Mouse (Mus musculus) monocyte, adult 5-6 weeks (primary cell): ENCODE results near the gene Fam160b1. TPM values are rescaled to one million over a fixed set of nuclear protein-coding genes. Genes with fewer than 3 reads are reported as not detected.

ENCODE experiments used
- ATAC-seq: fragments of 153-309, 156-312 bp; replicated peaks from 2 replicates; pipeline ENCODE4 v1.8.0; 2017; ENCODE audit warnings: mild to moderate bottlenecking; ENCODE audit not compliant: low TSS enrichment, insufficient number of reproducible peaks, severe bottlenecking, poor library complexity, low FRiP score
- total RNA-seq: library from RNA; stranded (forward); fragments of 200-1000, 200-491, 200-594 nt; gene quantifications from 3 replicates; pipeline ENCODE4 v1.2.3, GENCODE M21; 2017

The Fam160b1 gene
- total RNA-seq, 1 experiment from 2014 or later = 17.3 TPM

GRCm38 (mm10) chr19:57361939-57362307, 1.4 kb downstream of the Fam160b1 start:
- ATAC-seq = no peak

- ATAC-seq = no peak
Measured at GRCm38 (mm10) chr19:57362586-57362985, 2.1 kb downstream of the Fam160b1 start.

GRCm38 (mm10) chr19:57363076-57363475, 2.6 kb downstream of the Fam160b1 start:
- no peak for ATAC-seq

DNA sequence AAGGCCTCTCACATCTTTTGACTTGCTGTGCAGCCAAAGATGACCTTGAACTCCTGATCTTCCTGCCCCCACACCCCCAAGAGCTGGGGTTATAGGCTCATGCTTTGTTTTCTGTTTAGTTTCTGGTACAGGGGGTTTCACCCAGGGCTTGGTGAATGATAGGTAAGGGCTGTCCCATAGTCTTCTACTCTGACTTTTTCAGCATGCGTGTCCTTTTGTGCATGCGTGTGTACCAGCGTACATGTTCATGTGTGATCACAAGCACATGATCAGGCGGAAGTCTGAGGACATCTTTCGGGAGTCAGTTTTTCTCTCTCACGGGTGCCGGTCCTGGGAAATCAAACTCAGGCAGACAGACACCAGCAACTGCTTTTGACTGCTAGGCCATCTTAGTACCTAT, 3.1 kb downstream of the Fam160b1 start:
- no peak for ATAC-seq

GRCm38 (mm10) chr19:57364942-57365673, 4.6 kb downstream of the Fam160b1 start:
- no peak for ATAC-seq

GRCm38 (mm10) chr19:57366007-57366406, 5.5 kb downstream of the Fam160b1 start:
- ATAC-seq = no peak

- ATAC-seq = no peak
Measured at GRCm38 (mm10) chr19:57366626-57367025, 6.1 kb downstream of the Fam160b1 start.

GRCm38 (mm10) chr19:57367201-57367600, 6.7 kb downstream of the Fam160b1 start:
- no peak for ATAC-seq

DNA sequence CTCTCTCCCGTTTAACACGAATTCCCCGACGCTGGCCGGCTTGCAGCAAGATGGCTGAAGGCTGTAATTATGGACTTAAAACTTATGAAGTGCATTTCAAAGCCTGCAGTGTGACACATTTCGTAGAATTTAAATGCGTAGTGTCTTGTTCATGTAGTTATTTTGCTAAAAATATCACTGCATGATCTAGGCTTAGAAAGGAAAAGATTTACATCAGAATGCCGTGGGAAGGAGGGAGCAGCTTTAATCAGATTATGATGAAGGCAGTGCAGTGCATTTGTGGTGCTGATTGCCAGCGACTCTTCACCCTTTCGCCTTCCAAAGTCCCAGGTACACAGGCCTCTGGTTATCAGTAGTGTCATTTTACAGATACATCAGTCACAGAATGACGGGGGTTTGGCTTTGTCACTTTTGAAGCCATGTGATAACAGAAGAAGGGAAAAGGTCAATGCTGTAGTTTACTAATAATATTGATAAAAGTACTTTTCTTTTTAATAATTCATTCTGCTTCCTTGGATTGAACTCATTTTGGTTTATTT, 7.4 kb downstream of the Fam160b1 start:
- ATAC-seq = no peak

GRCm38 (mm10) chr19:57373276-57373811, 12.9 kb downstream of the Fam160b1 start:
- ATAC-seq = no peak

- no peak for ATAC-seq
Measured at GRCm38 (mm10) chr19:57375161-57375560, 14.7 kb downstream of the Fam160b1 start.

- ATAC-seq = no peak
Measured at GRCm38 (mm10) chr19:57375746-57376145, 15.3 kb downstream of the Fam160b1 start.

DNA sequence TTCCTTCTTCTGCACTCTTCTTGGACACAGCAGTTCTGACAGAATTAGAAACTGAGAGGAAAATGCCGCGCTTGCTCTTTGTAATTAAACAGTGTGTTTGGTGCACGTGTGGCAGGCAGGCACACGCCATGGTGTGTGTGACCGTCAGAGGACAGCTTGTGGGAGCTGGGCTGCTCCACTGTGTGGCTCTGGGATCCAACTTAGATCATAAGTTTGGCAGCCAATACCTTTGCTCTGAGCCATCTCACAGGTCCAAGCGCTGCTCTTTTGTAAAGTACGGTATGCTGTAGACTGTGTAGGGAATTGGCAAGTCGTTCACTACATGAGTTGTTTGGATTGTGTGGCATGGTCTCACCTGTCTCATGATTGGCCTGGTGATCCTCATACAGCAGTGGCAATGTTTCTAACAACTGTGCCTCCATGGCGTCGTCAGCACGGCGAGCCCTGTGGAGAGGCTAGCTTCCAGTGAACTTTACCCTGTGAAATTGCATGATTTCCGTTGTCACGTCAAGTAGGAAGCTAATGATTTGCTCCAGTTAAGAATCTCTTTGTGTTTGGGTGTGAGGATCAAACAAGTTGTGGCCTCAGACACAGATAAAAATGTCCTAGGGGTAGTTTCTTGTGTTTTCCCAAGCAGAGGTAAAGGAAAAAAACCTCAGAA, 16.7 kb downstream of the Fam160b1 start:
- ATAC-seq = no peak

DNA sequence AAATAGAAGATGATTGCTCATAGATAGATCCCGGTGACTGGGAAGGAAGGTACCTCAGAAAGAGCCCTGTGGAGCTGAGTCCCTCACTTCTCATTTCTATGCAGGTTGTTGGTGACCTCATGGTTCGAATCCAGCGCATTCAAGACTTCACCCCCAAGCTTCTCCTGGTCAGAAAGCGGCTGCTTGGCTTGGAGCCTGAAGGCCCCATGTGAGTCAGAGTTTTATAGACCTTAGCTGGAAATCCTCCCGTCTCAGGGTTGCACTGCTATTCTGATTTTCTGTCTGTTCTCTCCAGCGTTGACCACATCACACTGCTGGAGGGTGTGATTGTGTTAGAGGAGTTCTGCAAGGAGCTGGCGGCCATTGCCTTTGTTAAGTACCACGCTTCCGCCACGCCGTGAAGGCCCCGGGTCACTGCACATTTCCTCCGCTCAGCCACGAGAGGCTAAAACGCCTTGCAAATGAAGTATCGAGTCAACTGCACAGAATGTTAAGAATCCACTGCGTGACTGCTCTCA, 25.8 kb downstream of the Fam160b1 start:
- no peak for ATAC-seq

DNA sequence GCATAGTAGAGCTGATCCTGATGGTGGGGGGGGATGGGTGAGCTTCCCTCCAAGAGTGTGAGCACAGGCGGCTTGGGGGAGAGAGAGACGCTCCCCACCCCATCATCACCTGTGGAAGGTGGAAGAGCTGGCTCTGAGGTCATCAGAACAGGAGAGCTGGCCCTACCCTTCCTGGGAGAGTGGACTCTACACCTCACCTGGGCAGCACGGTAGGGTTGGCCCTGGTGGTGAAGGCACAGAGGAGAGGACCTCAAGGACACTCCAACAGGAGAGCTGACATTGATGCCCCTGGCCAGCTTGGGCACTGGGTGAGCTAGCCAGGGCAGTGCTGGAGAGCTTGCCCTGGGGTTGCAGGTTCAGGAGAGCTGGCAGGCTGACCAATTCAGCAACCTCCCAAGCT, 31.1 kb downstream of the Fam160b1 start:
- 0 out of 2 replicates have a peak, but pooled peaks have one; percentile 40 for ATAC-seq

DNA sequence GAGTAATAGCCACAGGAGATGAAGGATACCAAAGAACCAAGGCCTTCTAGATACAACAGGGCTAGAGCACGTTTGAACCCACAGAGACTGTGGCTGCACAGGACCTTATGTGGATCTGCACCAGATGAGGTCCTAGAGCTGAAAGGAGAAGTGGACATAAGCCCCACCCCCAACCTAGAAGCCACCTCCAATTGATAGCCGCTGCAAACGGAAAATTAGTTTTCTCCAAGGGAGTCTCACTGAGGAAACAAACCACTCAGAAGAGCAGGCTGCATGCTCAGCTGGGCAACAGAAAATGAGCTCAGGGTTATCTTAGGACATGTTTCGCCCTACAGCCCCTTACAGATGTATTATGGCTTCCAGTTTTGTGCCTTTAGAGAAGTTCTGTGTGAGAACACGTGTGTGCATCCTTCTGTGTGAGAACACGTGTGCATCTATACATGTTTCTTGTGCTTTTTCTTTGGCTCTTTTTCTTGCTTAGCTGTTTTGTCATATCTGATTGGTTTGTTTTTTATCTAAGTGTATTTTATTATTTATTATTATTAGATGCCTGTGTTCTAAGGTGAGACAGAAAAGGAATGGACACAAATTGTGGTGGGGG, 33.0 kb downstream of the Fam160b1 start:
- no peak for ATAC-seq

GRCm38 (mm10) chr19:57396609-57397008, 36.1 kb downstream of the Fam160b1 start:
- no peak for ATAC-seq

GRCm38 (mm10) chr19:57402364-57402763, 41.9 kb downstream of the Fam160b1 start:
- no peak for ATAC-seq
